Mouse (Mus musculus) midbrain, embryonic 11.5 days (tissue): ENCODE results near the gene Pdx1. TPM values are rescaled to one million over a fixed set of nuclear protein-coding genes. Genes with fewer than 3 reads are reported as not detected.

Experiments
- ATAC-seq: fragments of 200-750 bp; cut with Nextera tagmentation; 2 replicates; pipeline ENCODE4 v1.8.0; 2017; ENCODE audit warnings: moderate TSS enrichment, moderate library complexity; ENCODE audit not compliant: low FRiP score
- DNase-seq: peaks from one replicate; pipeline ENCODE4 v3.0.0; 2015; ENCODE audit warnings: low spot score; ENCODE audit errors: missing footprints
- H3K27ac ChIP-seq: fragments of 300-500 bp; sonication (generic); 2 replicates; pipeline ENCODE4 v1.5.1; 2014; ENCODE audit warnings: low read depth, low read length
- H3K27me3 ChIP-seq: fragments of 300-500 bp; sonication (generic); 2 replicates; pipeline ENCODE4 v1.6.1; 2014; ENCODE audit warnings: mild to moderate bottlenecking, low read length, moderate library complexity, mixed read lengths; ENCODE audit not compliant: control insufficient read depth, insufficient read depth
- H3K36me3 ChIP-seq: fragments of 300-500 bp; sonication (generic); 2 replicates; pipeline ENCODE4 v1.6.1; 2014; ENCODE audit warnings: mild to moderate bottlenecking, low read length, moderate library complexity, mixed read lengths; ENCODE audit not compliant: control insufficient read depth, insufficient read depth
- H3K4me1 ChIP-seq: fragments of 300-500 bp; sonication (generic); 2 replicates; pipeline ENCODE4 v1.6.1; 2014; ENCODE audit warnings: low read length; ENCODE audit not compliant: control insufficient read depth, insufficient read depth
- H3K4me2 ChIP-seq: fragments of 300-500 bp; sonication (generic); 2 replicates; pipeline ENCODE4 v1.6.1; 2014; ENCODE audit warnings: mild to moderate bottlenecking, moderate library complexity
- H3K4me3 ChIP-seq: fragments of 300-500 bp; sonication (generic); 2 replicates; pipeline ENCODE4 v1.5.1; 2014; ENCODE audit warnings: low read depth, low read length
- H3K9ac ChIP-seq: fragments of 300-500 bp; sonication (generic); 2 replicates; pipeline ENCODE4 v1.6.1; 2014; ENCODE audit warnings: low read length
- H3K9me3 ChIP-seq: fragments of 300-500 bp; sonication (generic); 2 replicates; pipeline ENCODE4 v1.6.1; 2016; ENCODE audit warnings: low read length; ENCODE audit not compliant: control insufficient read depth
- WGBS: fragments of 180-500 bp; shearing (Covaris S2); extraction: QIAGEN DNeasy Blood & Tissue Kit; methylation state at CpG from one replicate; pipeline ENCODE4 v1.1.7; 2014; 5-methylcytosine and 5-hydroxymethylcytosine counted together
- microRNA-seq: library from miRNA; unstranded; fragments of <30 nt; microRNA quantifications from one replicate; pipeline ENCODE4, GENCODE M21; 2017
- polyA plus RNA-seq: library from polyadenylated mRNA; unstranded; fragments of >200 nt; fragmentation: Nextera tagmentation; extraction: Ambion mirVana; gene quantifications from 2 replicates; pipeline ENCODE4 v1.2.1, GENCODE M21; 2014

Pdx1 gene
- polyA plus RNA-seq, 1 experiment from 2014 or later: not detected

DNA sequence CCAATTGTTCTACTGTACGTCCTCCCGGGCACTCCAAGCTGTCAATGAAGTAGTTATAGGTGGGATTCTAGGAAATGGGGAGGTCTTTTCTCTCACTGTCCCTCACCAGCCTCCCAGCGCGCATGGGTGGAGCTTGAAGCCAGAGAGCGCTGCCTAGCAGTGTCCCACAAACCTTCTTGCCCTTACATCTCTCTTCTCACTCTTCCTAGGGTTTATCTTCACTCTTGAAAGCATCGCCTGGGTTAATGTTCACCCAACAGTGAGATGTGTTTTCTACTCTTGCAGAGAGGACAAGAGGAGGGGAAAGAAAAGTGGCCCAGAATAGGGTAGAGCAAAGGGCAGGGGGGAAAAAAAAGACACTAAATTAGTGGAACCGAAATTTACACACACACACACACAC, 47.6 kb downstream of the Pdx1 start:
- no peak overlapping the region for H3K9ac ChIP-seq

DNA sequence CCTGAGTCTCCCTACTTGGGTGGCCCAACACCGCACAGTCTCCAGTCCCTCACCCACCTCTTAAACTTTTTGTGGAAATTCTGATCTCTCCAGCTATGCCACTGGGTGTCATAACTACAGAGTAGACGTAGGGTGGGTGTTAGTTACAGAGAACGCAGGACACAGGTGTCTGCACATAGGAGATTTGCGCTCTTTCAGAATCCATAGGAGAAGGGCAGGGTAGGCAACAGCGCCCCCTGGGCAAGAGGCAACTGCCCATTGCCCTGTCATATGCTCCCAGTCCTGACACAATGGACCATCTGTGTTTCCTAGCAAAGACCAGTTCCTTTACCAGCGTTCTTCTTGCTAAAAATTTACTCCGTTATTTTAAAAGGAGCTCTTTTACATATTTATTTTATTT, 48.2 kb downstream of the Pdx1 start:
- H3K9me3 ChIP-seq: no peaks in the 10 kb centered on the region
- peaks cover 3% of the 10 kb centered on the region; the same call in 1 of the 2 replicates for H3K4me1 ChIP-seq
- no peak overlapping the region for H3K27ac ChIP-seq
- H3K36me3 ChIP-seq: no peaks in the 10 kb centered on the region
- ATAC-seq: no peak
- H3K4me2 ChIP-seq: no peak overlapping the region
- no peak for DNase-seq
- 20% methylated on average over 7 of the region's 7 CpGs for WGBS
- no peak overlapping the region for H3K4me3 ChIP-seq
- peaks cover 83% of the 10 kb centered on the region for H3K27me3 ChIP-seq
- H3K9ac ChIP-seq: no peak overlapping the region

More for the DNA sequence above, 47.6 kb downstream of the Pdx1 start:
- no peak for ATAC-seq
- Histone ChIP-seq H3K36me3 (no peaks in the 10 kb centered on the region), H3K9me3 (no peaks in the 10 kb centered on the region), H3K4me3 (no peak overlapping the region), H3K27me3 (peaks cover 86% of the 10 kb centered on the region), H3K27ac (no peak overlapping the region), H3K4me2 (no peak overlapping the region), H3K4me1 (peaks cover 3% of the 10 kb centered on the region; the same call in 1 of the 2 replicates)
- DNase-seq: peak; percentile 81
- 5% methylated on average over 7 of the region's 7 CpGs for WGBS

DNA sequence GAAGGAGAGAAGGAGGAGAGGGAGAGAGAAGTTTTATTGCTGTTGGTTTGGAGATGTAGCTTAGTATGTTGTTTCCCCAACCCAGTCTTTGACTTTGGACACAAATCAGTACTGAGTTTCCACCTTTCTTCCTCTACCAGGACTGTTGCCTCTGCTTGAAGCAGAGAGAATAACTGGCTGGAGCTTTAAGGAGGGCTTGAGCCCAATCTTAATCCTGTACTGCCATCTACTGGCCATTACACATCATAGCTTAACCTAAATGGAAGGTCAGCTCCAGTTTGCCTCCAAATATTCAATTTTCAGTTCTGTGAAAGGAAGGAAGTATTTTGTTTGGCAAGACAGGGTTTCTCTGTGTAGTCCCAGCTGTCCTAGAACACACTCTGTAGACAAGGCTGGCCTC, 49.9 kb downstream of the Pdx1 start:
- ATAC-seq (peak; percentile 34; the same call in 1 of the 2 replicates), DNase-seq (peak; percentile 93)
- H3K4me1 ChIP-seq: peaks cover 3% of the 10 kb centered on the region; the same call in 1 of the 2 replicates
- no peak overlapping the region for H3K27ac ChIP-seq
- H3K4me2 ChIP-seq: no peak overlapping the region
- peaks cover 66% of the 10 kb centered on the region for H3K27me3 ChIP-seq
- no peak overlapping the region for H3K4me3 ChIP-seq
- no peaks in the 10 kb centered on the region for H3K36me3 ChIP-seq
- H3K9me3 ChIP-seq: no peaks in the 10 kb centered on the region
- H3K9ac ChIP-seq: no peak overlapping the region

DNA sequence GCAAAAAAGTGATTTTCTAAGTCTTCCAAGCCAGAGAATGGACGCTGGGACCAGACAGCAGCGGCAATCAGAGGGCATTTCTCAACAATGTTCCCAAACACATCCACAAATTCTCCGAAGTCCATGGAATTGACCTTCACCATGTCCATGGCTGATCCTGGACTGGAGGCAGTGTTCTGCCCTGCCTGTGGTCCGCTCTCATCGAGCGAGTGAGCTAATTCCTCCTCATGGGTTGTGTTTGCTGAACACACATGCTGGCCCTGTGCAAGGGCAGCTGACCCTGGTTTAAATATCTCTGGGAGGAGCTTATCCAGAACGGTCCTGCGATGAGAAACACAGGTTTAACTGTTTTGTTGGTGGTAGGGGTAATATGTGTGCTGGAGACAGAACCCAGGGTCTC, 52.4 kb downstream of the Pdx1 start, which contains the start of gene Urad:
Gene Urad, minus strand, starts transcription at position 258 of the 400 bp plus-strand sequence.
- Histone ChIP-seq H3K4me3 (no peak within 1 kb of the TSS), H3K9ac (no peak within 1 kb of the TSS), H3K36me3 (no peaks in the 10 kb centered on the region), H3K9me3 (no peaks in the 10 kb centered on the region), H3K27me3 (peaks cover 42% of the 10 kb centered on the region), H3K4me2 (no peak within 1 kb of the TSS), H3K4me1 (no peaks in the 10 kb centered on the region), H3K27ac (no peak within 1 kb of the TSS)
- DNase-seq: no peak
- ATAC-seq: no peak
- WGBS: 76% methylated on average over 8 of the region's 8 CpGs

DNA sequence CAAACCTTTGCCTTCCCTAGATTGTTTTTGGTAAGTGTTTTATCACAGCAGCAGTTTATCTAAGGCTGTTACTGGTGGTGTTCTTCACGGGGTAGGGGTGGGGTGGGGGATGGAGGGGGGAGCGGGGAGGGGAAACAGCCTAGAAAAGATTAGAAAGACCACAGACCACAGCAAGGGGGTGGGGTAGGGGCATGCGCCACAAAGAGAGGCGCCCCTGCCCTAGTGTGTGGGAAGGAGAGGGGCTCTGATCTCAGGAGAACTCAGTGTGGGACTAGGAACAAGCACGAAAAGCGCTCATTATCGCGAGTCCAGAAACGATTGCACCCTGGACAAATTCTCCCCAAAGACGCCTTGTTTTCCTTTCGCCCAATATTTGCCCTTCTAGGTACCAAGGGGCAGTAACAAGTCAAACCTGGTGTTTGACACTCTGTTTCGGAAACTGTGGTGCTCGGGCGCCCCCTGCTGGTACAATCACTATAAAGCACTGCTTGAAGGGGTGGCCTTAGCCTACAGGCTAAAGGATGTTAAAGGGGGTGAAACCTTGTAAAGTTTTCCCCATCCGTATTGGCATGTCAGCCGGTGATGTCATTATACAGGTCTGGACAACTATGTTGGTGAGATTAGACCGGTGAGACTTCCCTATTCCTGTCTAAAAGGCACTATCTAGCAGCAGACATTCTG, 53.6 kb downstream of the Pdx1 start:
- H3K27me3 ChIP-seq: peaks cover 30% of the 10 kb centered on the region
- peak; percentile 97 for DNase-seq
- no peak overlapping the region for H3K9ac ChIP-seq
- no peak overlapping the region for H3K4me2 ChIP-seq
- ATAC-seq: peak; percentile 31; the same call in 1 of the 2 replicates
- H3K4me3 ChIP-seq: no peak overlapping the region
- WGBS: 19% methylated on average over 17 of the region's 17 CpGs
- no peak overlapping the region for H3K27ac ChIP-seq
- H3K4me1 ChIP-seq: no peaks in the 10 kb centered on the region
- no peaks in the 10 kb centered on the region for H3K9me3 ChIP-seq
- no peaks in the 10 kb centered on the region for H3K36me3 ChIP-seq

Small RNA genes lying within 50 kb of the gene (microRNA-seq; reads per million reads assigned to microRNA genes)
- gene Mir7k: not detected

Other genes with a start within 250 kb of the Pdx1 start
- gene Lnx2, start 193.4 kb upstream of the Pdx1 start, polyA plus RNA-seq: 8.1 and 8.9 TPM in 2 replicates
- 111 and 120 TPM in 2 replicates for gene Polr1d, start 192.9 kb upstream of the Pdx1 start, polyA plus RNA-seq
- 14.6 and 19.0 TPM in 2 replicates for gene Gsx1, start 81.3 kb upstream of the Pdx1 start, polyA plus RNA-seq
- not detected in 2 replicates for gene Cdx2, start 37.3 kb downstream of the Pdx1 start, polyA plus RNA-seq
- not detected in 2 replicates for gene Urad, start 52.5 kb downstream of the Pdx1 start, polyA plus RNA-seq
- 0.05 and 0.26 TPM in 2 replicates for gene Flt3, start 130.5 kb downstream of the Pdx1 start, polyA plus RNA-seq
- 47.8 and 49.4 TPM in 2 replicates for gene Pan3, start 160.2 kb downstream of the Pdx1 start, polyA plus RNA-seq